Mouse (Mus musculus) limb, embryonic 15.5 days (tissue): ENCODE data around the gene Atp5c1. TPM values are rescaled to one million over a fixed set of nuclear protein-coding genes. Genes with fewer than 3 reads are reported as not detected.

Experiments
- ATAC-seq: fragments of 200-750 bp; cut with Nextera tagmentation; 2 replicates; pipeline ENCODE4 v1.8.0; 2017; ENCODE audit warnings: low read depth, moderate TSS enrichment; ENCODE audit not compliant: insufficient number of reproducible peaks, low FRiP score, low TSS enrichment
- H3K27ac ChIP-seq: fragments of 300-500 bp; sonication (generic); 2 replicates; pipeline ENCODE4 v1.5.1; 2015; ENCODE audit warnings: moderate library complexity, mild to moderate bottlenecking, inconsistent platforms
- H3K27me3 ChIP-seq: fragments of 300-500 bp; sonication (generic); 2 replicates; pipeline ENCODE4 v1.6.1; 2015; ENCODE audit warnings: inconsistent platforms
- H3K36me3 ChIP-seq: fragments of 300-500 bp; sonication (generic); 2 replicates; pipeline ENCODE4 v1.6.1; 2015; ENCODE audit warnings: inconsistent platforms
- H3K4me1 ChIP-seq: fragments of 300-500 bp; sonication (generic); 2 replicates; pipeline ENCODE4 v1.6.1; 2015; ENCODE audit warnings: inconsistent platforms
- H3K4me2 ChIP-seq: fragments of 300-500 bp; sonication (generic); 2 replicates; pipeline ENCODE4 v1.6.1; 2015; ENCODE audit warnings: mild to moderate bottlenecking, inconsistent platforms
- H3K4me3 ChIP-seq: fragments of 300-500 bp; sonication (generic); 2 replicates; pipeline ENCODE4 v1.5.1; 2015; ENCODE audit warnings: mild to moderate bottlenecking, inconsistent platforms
- H3K9ac ChIP-seq: fragments of 300-500 bp; sonication (generic); 2 replicates; pipeline ENCODE4 v1.6.1; 2015; ENCODE audit warnings: inconsistent platforms
- H3K9me3 ChIP-seq: fragments of 300-500 bp; sonication (generic); 2 replicates; pipeline ENCODE4 v1.6.1; 2016; ENCODE audit warnings: inconsistent platforms
- WGBS: fragments of 180-500 bp; shearing (Covaris S2); methylation state at CpG from one replicate; pipeline ENCODE4 v1.1.7; 2015; 5-methylcytosine and 5-hydroxymethylcytosine counted together
- polyA plus RNA-seq: library from polyadenylated mRNA; unstranded; fragments of >200 nt; fragmentation: Nextera tagmentation; extraction: Ambion mirVana; gene quantifications from 2 replicates; pipeline ENCODE4 v1.2.1, GENCODE M21; 2015

Atp5c1 gene
- polyA plus RNA-seq, 1 experiment from 2014 or later, result 495 TPM

DNA sequence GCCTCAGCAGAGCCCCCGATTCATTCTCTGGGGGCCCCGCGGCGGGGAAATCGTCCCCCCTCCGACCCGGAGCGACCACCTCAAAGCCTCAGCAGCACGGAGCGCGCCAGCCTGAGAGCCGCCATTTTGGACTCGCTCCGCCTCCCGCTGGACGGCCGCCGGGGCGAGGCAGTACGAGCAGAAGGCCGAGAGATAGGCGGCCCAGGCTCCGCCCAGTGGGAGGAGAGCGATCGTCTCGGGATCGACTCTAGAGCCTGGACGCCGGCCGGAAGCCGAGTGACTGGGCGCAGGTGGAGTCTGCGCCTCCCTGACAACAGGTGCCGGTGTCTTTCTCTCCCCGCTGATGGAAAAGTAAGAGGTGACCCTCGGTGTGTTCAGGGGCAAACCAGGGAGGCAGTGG is 31.8 kb downstream of the Atp5c1 start, which contains the start of gene Taf3:
Taf3 (minus strand) TSS at position 136 of the 400 bp plus-strand sequence.
- H3K9ac ChIP-seq, result peak within 1 kb of the TSS; percentile 69
- no peaks in the 10 kb centered on the region for H3K9me3 ChIP-seq
- H3K36me3 ChIP-seq, result no peaks in the 10 kb centered on the region
- H3K27me3 ChIP-seq, result no peaks in the 10 kb centered on the region
- peak within 1 kb of the TSS; percentile 77 for H3K4me3 ChIP-seq
- no peak within 1 kb of the TSS for H3K27ac ChIP-seq
- WGBS, result under 1% methylated on average over 36 of the region's 36 CpGs
- peak; percentile 86 for ATAC-seq
- peaks cover 10% of the 10 kb centered on the region for H3K4me1 ChIP-seq
- H3K4me2 ChIP-seq, result peak within 1 kb of the TSS; percentile 69

DNA sequence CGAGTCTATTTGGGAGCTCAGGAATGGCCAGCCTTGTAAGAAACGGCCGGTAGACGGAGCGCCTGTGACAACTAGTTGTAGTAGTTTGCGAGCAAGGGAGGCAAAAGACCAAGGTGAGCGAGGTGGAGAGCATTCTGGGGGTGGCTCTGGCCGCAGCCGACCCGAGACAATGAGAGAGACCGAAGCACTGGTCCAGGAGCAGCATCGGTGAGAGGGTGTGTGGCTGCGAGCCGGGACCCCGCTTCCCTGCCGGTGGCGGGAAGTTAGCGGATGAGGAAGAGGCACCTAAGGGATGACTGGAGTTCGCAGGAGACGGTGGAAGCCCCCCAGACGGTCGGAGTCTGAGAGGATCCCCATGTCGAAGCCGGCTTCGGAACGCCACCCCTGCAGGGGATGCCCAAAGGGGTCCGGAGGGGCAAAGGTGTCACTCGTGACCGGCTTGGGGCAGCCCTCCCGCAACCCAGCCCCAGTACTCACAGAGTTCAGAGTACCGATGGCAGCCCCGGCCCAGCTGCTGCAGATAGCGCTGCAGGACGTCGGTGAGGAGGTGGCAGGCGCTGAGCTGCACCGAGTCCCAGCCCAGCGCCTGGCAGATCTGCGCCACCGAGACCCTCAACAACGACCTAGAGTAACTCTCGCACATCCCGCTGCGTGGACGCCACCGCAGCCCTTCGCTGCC is 32.4 kb downstream of the Atp5c1 start:
- no peak overlapping the region for H3K27ac ChIP-seq
- under 1% methylated on average over 47 of the region's 47 CpGs for WGBS
- peak overlapping the region; percentile 69 for H3K9ac ChIP-seq
- peaks cover 10% of the 10 kb centered on the region for H3K4me1 ChIP-seq
- peak overlapping the region; percentile 69 for H3K4me2 ChIP-seq
- no peaks in the 10 kb centered on the region for H3K9me3 ChIP-seq
- peak overlapping the region; percentile 77 for H3K4me3 ChIP-seq
- no peaks in the 10 kb centered on the region for H3K36me3 ChIP-seq
- ATAC-seq, result peak; percentile 68; the same call in 1 of the 2 replicates
- H3K27me3 ChIP-seq, result no peaks in the 10 kb centered on the region

DNA sequence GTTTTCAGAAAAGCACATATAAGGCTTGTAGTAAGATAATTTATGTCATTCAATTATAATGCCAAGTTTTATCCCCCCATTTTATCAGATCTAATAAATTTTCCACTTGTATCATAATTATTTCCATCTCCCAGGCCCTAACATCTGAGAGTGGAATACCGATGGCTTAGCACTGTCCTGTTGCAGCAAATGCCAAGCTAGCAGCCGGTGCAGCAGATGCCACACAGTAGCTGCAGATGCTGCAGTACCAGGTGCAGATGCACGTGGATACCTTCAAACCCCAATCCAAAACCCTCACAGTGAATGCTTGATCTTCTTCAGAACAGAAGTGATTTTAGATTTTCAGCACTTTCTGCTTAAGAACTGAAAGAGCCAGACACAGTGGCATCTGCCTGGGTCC is 45.3 kb downstream of the Atp5c1 start:
- Histone ChIP-seq H3K27me3 (no peaks in the 10 kb centered on the region), H3K4me2 (no peak overlapping the region), H3K9me3 (no peaks in the 10 kb centered on the region), H3K4me1 (no peaks in the 10 kb centered on the region), H3K36me3 (peaks cover 9% of the 10 kb centered on the region), H3K4me3 (no peak overlapping the region), H3K27ac (no peak overlapping the region), H3K9ac (no peak overlapping the region)
- no peak for ATAC-seq
- 72% methylated on average over 3 of the region's 3 CpGs for WGBS

DNA sequence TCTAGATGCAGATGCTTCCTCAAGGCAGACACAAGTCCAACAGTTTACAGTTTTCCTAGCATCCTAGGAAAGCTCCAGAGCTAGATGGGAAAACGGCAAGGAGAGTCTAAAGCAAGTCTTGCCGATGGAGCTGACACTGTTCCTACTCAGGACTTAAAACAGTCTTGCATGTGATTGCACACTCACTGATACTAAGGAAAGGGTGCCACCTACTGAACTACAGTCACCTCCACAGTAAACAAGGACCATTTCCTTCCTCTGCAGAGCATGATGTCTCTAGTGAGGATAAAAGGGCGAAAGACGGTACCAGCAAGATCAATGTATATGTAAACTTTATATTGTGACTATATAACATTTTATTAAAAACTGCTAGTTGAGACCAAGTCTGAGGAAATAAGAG is 46.6 kb downstream of the Atp5c1 start:
- ATAC-seq, result no peak
- H3K9ac ChIP-seq, result no peak overlapping the region
- 63% methylated on average over 4 of the region's 4 CpGs for WGBS
- H3K9me3 ChIP-seq, result no peaks in the 10 kb centered on the region
- no peak overlapping the region for H3K4me3 ChIP-seq
- H3K4me2 ChIP-seq, result no peak overlapping the region
- H3K4me1 ChIP-seq, result no peaks in the 10 kb centered on the region
- no peaks in the 10 kb centered on the region for H3K36me3 ChIP-seq
- no peaks in the 10 kb centered on the region for H3K27me3 ChIP-seq
- no peak overlapping the region for H3K27ac ChIP-seq

DNA sequence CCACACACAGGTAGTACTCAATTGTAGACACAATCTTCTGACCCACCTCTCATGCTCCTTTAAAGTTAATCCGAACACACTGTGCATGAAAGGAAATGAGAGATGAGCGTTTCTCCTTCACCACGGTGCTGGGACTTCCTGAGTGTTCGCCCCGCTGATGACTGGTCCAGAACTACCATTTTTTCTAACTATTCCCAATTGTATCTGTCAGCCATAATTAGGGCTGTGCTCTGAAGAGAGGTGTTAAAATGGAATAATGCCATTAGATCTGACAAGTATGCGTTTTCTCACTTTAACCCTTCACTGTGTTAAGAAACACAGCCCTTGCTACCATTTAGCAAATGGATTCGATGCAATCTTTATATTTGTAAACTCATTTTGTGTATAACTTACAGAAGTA is 50.6 kb downstream of the Atp5c1 start:
- no peak overlapping the region for H3K4me3 ChIP-seq
- ATAC-seq, result no peak
- no peak overlapping the region for H3K27ac ChIP-seq
- H3K36me3 ChIP-seq, result no peaks in the 10 kb centered on the region
- 68% methylated on average over 7 of the region's 7 CpGs for WGBS
- no peak overlapping the region for H3K9ac ChIP-seq
- no peaks in the 10 kb centered on the region for H3K9me3 ChIP-seq
- no peaks in the 10 kb centered on the region for H3K4me1 ChIP-seq
- H3K27me3 ChIP-seq, result no peaks in the 10 kb centered on the region
- no peak overlapping the region for H3K4me2 ChIP-seq

DNA sequence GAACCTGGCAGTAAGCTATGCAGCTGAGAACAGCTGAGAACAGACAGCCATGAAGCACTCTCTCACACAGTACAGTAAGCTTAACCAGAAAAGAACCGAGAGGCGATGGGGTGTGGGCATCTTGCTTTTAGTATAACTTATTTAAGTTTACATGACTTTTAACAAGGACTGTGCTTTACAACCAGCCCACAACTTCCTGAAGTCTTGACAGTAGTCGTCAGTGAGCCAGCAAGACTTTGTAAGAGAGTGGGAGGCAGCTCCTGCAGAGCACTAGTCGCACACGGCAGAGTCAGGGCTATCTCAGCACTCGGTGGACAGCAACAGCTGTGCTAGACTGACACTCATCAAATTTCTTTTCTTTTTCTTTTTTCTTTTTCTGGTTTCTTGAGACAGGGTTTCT is 56.0 kb downstream of the Atp5c1 start:
- H3K9ac ChIP-seq, result no peak overlapping the region

DNA sequence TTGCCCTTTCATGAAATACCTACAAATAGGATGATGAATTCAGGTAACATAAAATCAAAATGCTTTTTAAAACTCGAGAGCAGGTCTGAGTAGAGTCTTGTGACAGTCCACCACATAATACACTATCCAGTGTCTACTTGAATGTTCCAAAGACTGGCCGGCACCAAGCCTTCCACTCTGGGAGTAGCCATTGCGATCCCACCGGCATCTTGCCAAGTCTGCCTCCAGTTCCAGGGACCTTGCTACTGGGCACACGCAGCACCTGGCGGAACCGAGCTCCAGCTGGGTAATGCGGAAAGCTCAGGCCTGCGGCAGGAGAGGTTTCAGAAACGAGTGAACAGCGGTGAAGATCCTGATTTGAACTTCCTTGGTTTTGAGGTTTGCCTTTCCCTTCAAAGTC is 59.0 kb downstream of the Atp5c1 start:
- no peaks in the 10 kb centered on the region for H3K27me3 ChIP-seq
- WGBS, result 83% methylated on average over 11 of the region's 11 CpGs
- no peak overlapping the region for H3K4me2 ChIP-seq
- H3K9ac ChIP-seq, result no peak overlapping the region
- H3K4me1 ChIP-seq, result no peaks in the 10 kb centered on the region
- no peaks in the 10 kb centered on the region for H3K36me3 ChIP-seq
- ATAC-seq, result no peak
- no peak overlapping the region for H3K27ac ChIP-seq
- H3K4me3 ChIP-seq, result no peak overlapping the region
- H3K9me3 ChIP-seq, result no peaks in the 10 kb centered on the region

More for the DNA sequence above, 56.0 kb downstream of the Atp5c1 start:
- no peak overlapping the region for H3K27ac ChIP-seq
- H3K9me3 ChIP-seq, result no peaks in the 10 kb centered on the region
- no peaks in the 10 kb centered on the region for H3K4me1 ChIP-seq
- H3K4me3 ChIP-seq, result no peak overlapping the region
- no peak overlapping the region for H3K4me2 ChIP-seq
- WGBS, result 73% methylated on average over 6 of the region's 6 CpGs
- ATAC-seq, result no peak
- H3K36me3 ChIP-seq, result no peaks in the 10 kb centered on the region
- no peaks in the 10 kb centered on the region for H3K27me3 ChIP-seq

DNA sequence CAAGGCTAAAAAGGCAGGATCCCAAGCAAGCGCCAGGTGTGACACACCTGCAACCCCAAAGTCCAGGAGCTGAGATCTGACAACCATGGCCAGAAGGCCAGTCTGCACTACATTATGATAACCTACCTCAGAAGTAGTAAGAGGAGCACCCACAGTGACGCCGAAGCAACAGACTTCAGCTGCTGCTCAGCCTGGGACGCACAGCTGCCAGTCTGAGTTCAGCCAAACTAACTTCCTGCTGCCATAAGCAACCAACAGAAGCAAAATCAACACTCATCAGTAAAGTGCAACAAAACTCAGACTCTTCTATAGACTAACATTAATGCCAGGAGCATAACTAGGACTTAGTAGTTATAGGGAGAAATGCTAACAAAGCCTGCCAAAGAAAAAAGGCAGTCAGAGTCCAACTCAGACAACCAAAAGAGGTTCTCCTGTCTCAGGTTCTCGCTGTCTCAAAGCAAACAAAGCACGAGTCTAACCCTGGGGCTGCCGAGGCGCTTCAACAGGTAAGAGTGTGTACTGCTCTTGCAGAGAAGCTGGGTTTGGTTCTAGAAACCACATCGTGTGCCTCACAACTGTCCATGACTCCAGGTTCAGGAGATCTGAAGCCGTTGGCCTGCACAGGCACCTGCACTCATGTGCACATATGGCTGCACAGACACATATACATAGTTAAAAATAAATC is 65.2 kb downstream of the Atp5c1 start:
- Histone ChIP-seq H3K27ac (no peak overlapping the region), H3K4me2 (no peak overlapping the region), H3K27me3 (no peaks in the 10 kb centered on the region), H3K4me3 (no peak overlapping the region), H3K4me1 (no peaks in the 10 kb centered on the region), H3K9me3 (no peaks in the 10 kb centered on the region), H3K36me3 (no peaks in the 10 kb centered on the region), H3K9ac (no peak overlapping the region)
- WGBS, result 79% methylated on average over 10 of the region's 10 CpGs
- no peak for ATAC-seq

DNA sequence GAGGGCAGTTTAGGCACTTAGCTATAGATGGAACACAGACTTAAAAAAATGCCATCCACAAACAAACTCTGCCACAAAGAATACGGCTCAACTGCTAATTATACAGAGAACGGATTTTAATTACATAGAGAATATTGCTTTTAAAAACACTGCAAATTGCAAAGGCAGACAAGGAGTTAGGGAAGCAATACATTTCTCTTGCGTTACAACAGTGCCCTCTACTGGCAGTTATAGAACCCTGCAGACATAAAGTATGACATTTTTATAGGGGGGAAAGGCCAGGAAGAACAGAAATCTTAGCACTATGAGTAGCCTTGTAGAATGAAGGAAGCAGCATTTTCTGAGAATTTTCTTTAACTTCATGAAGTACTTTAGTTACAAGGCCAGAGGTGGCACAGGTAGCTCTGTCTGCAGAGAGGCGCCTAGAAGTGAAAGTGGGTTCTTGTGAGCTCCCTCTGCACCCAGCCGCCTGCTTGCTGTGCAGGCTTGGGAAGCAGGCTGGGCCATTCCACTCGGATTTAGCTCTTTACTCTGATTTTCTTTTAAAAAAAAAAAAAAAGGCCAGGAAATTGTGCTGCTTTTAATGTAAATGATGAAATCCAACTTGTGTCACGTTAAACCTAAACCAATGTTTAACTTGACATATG is 69.9 kb downstream of the Atp5c1 start:
- no peaks in the 10 kb centered on the region for H3K27me3 ChIP-seq
- H3K36me3 ChIP-seq, result no peaks in the 10 kb centered on the region
- H3K9ac ChIP-seq, result no peak overlapping the region
- peaks cover 4% of the 10 kb centered on the region; the same call in 1 of the 2 replicates for H3K4me1 ChIP-seq
- WGBS, result 37% methylated on average over 7 of the region's 7 CpGs
- ATAC-seq, result no peak
- H3K4me3 ChIP-seq, result no peak overlapping the region
- no peak overlapping the region for H3K4me2 ChIP-seq
- H3K9me3 ChIP-seq, result no peaks in the 10 kb centered on the region
- no peak overlapping the region for H3K27ac ChIP-seq

DNA sequence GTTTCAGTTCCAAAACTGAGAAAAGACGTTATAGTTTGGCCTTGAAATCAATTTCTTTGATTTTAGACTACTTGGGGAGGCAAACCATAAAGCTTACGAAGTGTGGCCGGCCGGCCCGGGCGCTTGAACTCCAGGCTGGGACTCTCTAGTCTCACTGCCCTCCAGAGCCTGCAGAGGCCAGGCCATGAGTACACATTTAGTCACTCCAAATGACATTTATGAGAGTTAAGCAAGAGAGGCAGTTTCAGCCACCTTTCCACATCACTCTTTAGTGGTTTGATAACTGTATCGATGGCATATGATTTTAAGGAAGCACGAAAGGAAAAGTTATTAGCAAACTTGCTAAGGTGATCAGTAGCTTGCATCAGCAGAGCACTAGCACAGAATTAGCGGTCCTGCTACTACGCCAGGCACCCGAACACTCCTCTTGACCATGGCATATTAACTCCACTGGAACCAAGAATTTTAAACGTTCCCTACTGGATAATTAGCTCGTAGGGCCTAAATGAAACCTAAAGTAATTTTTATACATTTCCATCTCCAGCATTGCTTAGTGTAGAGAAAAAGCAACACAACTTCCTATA is 70.5 kb downstream of the Atp5c1 start:
- no peak for ATAC-seq
- 63% methylated on average over 13 of the region's 13 CpGs for WGBS
- Histone ChIP-seq H3K4me1 (peaks cover 4% of the 10 kb centered on the region; the same call in 1 of the 2 replicates), H3K4me3 (no peak overlapping the region), H3K27me3 (no peaks in the 10 kb centered on the region), H3K4me2 (no peak overlapping the region), H3K9me3 (no peaks in the 10 kb centered on the region), H3K9ac (no peak overlapping the region), H3K27ac (no peak overlapping the region), H3K36me3 (no peaks in the 10 kb centered on the region)

DNA sequence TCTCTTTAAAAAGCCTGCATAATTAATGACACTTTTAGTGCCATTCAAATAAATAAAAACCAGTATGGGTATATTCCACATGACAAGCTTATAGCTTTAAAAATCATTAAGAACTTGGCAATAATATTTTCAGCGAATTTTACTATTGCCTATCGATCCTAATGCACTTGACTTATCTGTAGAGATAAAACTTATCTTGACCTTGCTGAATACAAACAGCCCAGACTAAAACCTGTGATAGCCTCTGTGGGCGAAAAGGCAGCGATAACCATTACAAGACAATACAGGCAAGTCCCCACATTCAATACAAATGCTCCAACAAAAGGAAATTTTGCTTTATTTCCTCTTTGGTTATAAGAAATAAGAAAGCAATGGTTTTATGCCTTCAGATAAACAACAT is 71.7 kb downstream of the Atp5c1 start:
- Histone ChIP-seq H3K27ac (no peak overlapping the region), H3K4me3 (no peak overlapping the region), H3K4me1 (peaks cover 4% of the 10 kb centered on the region; the same call in 1 of the 2 replicates), H3K9me3 (no peaks in the 10 kb centered on the region), H3K36me3 (no peaks in the 10 kb centered on the region), H3K9ac (no peak overlapping the region), H3K4me2 (no peak overlapping the region), H3K27me3 (no peaks in the 10 kb centered on the region)
- 86% methylated on average over 4 of the region's 4 CpGs for WGBS
- no peak for ATAC-seq
